Comparison of ENCODE assay signal across 7 mouse cellular contexts in the genomic region with DNA sequence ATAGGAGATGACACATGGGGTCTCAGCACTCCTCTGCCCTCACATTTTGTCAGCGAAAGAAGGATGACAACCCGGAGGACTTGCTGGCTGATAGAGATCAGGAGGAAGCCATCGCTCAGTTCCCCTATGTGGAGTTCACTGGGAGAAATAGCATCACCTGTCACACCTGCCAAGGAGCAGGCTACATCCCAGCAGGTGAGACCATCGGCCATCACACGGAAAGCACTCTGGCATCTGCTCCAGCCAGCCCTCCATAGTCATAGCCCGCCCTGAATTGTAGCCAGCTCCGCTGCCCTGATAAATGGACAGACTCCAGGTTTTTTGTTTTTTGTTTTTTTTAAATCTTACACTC. TPM values are rescaled to one million over a fixed set of nuclear protein-coding genes. Genes with fewer than 3 reads are reported as not detected.
A peak's percentile ranks its signal among the peaks of the same experiment; 100 is the strongest.
DNase-seq lines count a peak whose midpoint lies in the region; ATAC-seq and TF ChIP-seq lines count a peak whose summit lies in the region.

No protein-coding gene starts in this region.

- H3K79me3 ChIP-seq in C2C12 (ENCODE audit: low read depth): no peaks in the 10 kb centered on the region

- DNase-seq in CH12.LX (ENCODE audit: extremely low read depth): no peak
- no peak for DNase-seq in forebrain, embryonic 10.5 days (ENCODE audit: extremely low spot score, low spot score)
- no peak for DNase-seq in liver, embryonic 11.5 days (ENCODE audit: low spot score)
- no peak for DNase-seq in layer of hippocampus, adult 11-12 months (ENCODE audit: low spot score)
- DNase-seq in layer of hippocampus, postnatal 10 days (ENCODE audit: low spot score in 2 of 2): no peak

- H3K4me3 ChIP-seq in C2C12 (ENCODE audit: insufficient read depth, poor library complexity, severe bottlenecking): peak overlapping the region; percentile 44
- peak overlapping the region in 2 of 3 experiments; percentile 55 to 79 for H3K4me3 ChIP-seq in CH12.LX (replicated peaks in 1 of 3; ENCODE audit: low read depth in 2 of 3, low read length in 2 of 3, poor library complexity in 1 of 3)
- H3K4me3 ChIP-seq in forebrain, embryonic 10.5 days: peak overlapping the region; percentile 54
- peak overlapping the region; percentile 62 for H3K4me3 ChIP-seq in liver, embryonic 11.5 days (ENCODE audit: low read depth, low read length)

- H3K27me3 ChIP-seq in C2C12 (ENCODE audit: control insufficient read depth, insufficient read depth, insufficient read length) (peaks cover 36% of the 10 kb centered on the region), CH12.LX (replicated peaks) (no peaks in the 10 kb centered on the region)
- peaks cover 20% of the 10 kb centered on the region for H3K27me3 ChIP-seq in forebrain, embryonic 10.5 days (ENCODE audit: poor library complexity, severe bottlenecking)
- no peaks in the 10 kb centered on the region for H3K27me3 ChIP-seq in liver, embryonic 11.5 days (replicated peaks; ENCODE audit: control insufficient read depth, insufficient read depth, low read length)

- TF ChIP-seq CTCF in C2C12 (IDR thresholded peaks at IDR 0.05; ENCODE audit: control insufficient read depth, insufficient read depth, insufficient read length) (no peak), CH12.LX (conservative IDR thresholded peaks at IDR 0.05 in 1 of 2, IDR thresholded peaks at IDR 0.05 in 1 of 2; ENCODE audit: low read depth in 2 of 2, low read length in 2 of 2) (no peak)

- H3K27ac ChIP-seq in CH12.LX (ENCODE audit: insufficient read depth, low read depth): no peak overlapping the region
- peak overlapping the region; percentile 88 for H3K27ac ChIP-seq in forebrain, embryonic 10.5 days
- no peak overlapping the region for H3K27ac ChIP-seq in liver, embryonic 11.5 days (ENCODE audit: low read depth, low read length)

- H3K9me3 ChIP-seq in CH12.LX (replicated peaks; ENCODE audit: low read length): no peaks in the 10 kb centered on the region
- H3K9me3 ChIP-seq in forebrain, embryonic 10.5 days: no peaks in the 10 kb centered on the region
- H3K9me3 ChIP-seq in liver, embryonic 11.5 days (ENCODE audit: control insufficient read depth, low read length): no peaks in the 10 kb centered on the region

- TF ChIP-seq POLR2A in CH12.LX (IDR thresholded peaks at IDR 0.05; ENCODE audit: low read depth, low read length): no peak

- 12% methylated on average over 7 of the region's 7 CpGs for WGBS in forebrain, embryonic 10.5 days
- WGBS in liver, embryonic 11.5 days: 28% methylated on average over 7 of the region's 7 CpGs

- no peak overlapping the region for H3ac ChIP-seq in C2C12 (ENCODE audit: control insufficient read depth, insufficient read length, low read depth)

- no peak; the same call in 1 of the 2 replicates for ATAC-seq in liver, embryonic 11.5 days (replicated peaks; ENCODE audit: low FRiP score)
- no peak for ATAC-seq in inflammation-experienced regulatory T-cells, adult 6 months

- peaks cover 6 to 21% of the 10 kb centered on the region in 2 experiments; a peak in 3 of 4 replicates for H3K4me1 ChIP-seq in CH12.LX (ENCODE audit: control insufficient read depth in 1 of 2, insufficient read depth in 2 of 2)
- peaks cover 26% of the 10 kb centered on the region for H3K4me1 ChIP-seq in forebrain, embryonic 10.5 days
- 0 out of 2 replicates have a peak, but pooled peaks cover 3% of the 10 kb centered on the region for H3K4me1 ChIP-seq in liver, embryonic 11.5 days (replicated peaks; ENCODE audit: control insufficient read depth, insufficient read depth, low read length)

- no peaks in the 10 kb centered on the region for H3K79me2 ChIP-seq in C2C12 (ENCODE audit: control insufficient read depth, insufficient read depth)
- H3K79me2 ChIP-seq in CH12.LX (replicated peaks; ENCODE audit: control insufficient read depth, extremely low read depth, insufficient read depth, poor library complexity, severe bottlenecking): no peaks in the 10 kb centered on the region

- in situ Hi-C loops in CH12.LX (cut with MboI; ENCODE audit: low pct_ligation_motif_present, low pct_unique_long_range_greater_than_20kb, low sequenced_read_pairs): loop anchor here (10.0 kb wide), 1 partner anchor 190 kb away; no protein-coding TSS in a partner anchor

- H3K9ac ChIP-seq in CH12.LX (ENCODE audit: insufficient read depth, low read depth): peak overlapping the region; percentile 83
- peak overlapping the region; percentile 10; the same call in 1 of the 2 replicates for H3K9ac ChIP-seq in liver, embryonic 11.5 days (ENCODE audit: low read depth, low read length)

- H3K4me2 ChIP-seq in CH12.LX (ENCODE audit: insufficient read depth, low read depth, poor library complexity, severe bottlenecking): peak overlapping the region; percentile 52
- peak overlapping the region; percentile 70 for H3K4me2 ChIP-seq in liver, embryonic 11.5 days

- H3K36me3 ChIP-seq in C2C12 (ENCODE audit: control insufficient read depth, insufficient read depth) (no peaks in the 10 kb centered on the region), CH12.LX (replicated peaks in 1 of 2; ENCODE audit: control insufficient read depth in 1 of 2, insufficient read depth in 1 of 2, low read length in 1 of 2) (peaks cover 4 to 18% of the 10 kb centered on the region in 2 experiments)
- peaks cover 10% of the 10 kb centered on the region; the same call in 1 of the 2 replicates for H3K36me3 ChIP-seq in forebrain, embryonic 10.5 days (replicated peaks)
- H3K36me3 ChIP-seq in liver, embryonic 11.5 days (ENCODE audit: control insufficient read depth, insufficient read depth, low read length): no peaks in the 10 kb centered on the region

- dilution Hi-C loops in CH12.LX (cut with MboI; ENCODE audit: extremely low pct_ligation_motif_present, extremely low pct_unique_long_range_greater_than_20kb, low sequenced_read_pairs): loop anchor here (25.0 kb wide), 1 partner anchor 178 kb away; the partner anchor contains the start of gene Slc48a1

- no peak for TF ChIP-seq RAD21 in CH12.LX (IDR thresholded peaks at IDR 0.05; ENCODE audit: low read depth, low read length)

- TF ChIP-seq EP300 in CH12.LX (IDR thresholded peaks at IDR 0.05; ENCODE audit: low read length): no peak

TF ChIP-seq in C2C12, 6 proteins besides CTCF, POLR2A, EP300 and RAD21:
- TF ChIP-seq MYOD1 (IDR thresholded peaks at IDR 0.05; ENCODE audit: control insufficient read depth, insufficient read length, low read depth) (no peak), CEBPB (IDR thresholded peaks at IDR 0.05; ENCODE audit: low read depth) (no peak), USF1 (IDR thresholded peaks at IDR 0.05; ENCODE audit: low read depth) (no peak), FOSL1 (IDR thresholded peaks at IDR 0.05; ENCODE audit: insufficient read depth, low read length, poor library complexity, severe bottlenecking) (no peak), MAX (IDR thresholded peaks at IDR 0.05) (no peak), MYOG (IDR thresholded peaks at IDR 0.05; ENCODE audit: control insufficient read depth, extremely low read depth, insufficient read length) (no peak)
TF ChIP-seq in C2C12: peak in this region for 0.

TF ChIP-seq in CH12.LX, 34 proteins besides CTCF, POLR2A, EP300 and RAD21:
- TF ChIP-seq SMC3 (IDR thresholded peaks at IDR 0.05; ENCODE audit: low read depth, low read length): no peak
- no peak for TF ChIP-seq MEF2A (IDR thresholded peaks at IDR 0.05; ENCODE audit: borderline replicate concordance, low read depth, low read length)
- no peak for TF ChIP-seq POLR2AphosphoS2 (IDR thresholded peaks at IDR 0.05; ENCODE audit: low read depth, low read length)
- TF ChIP-seq ZC3H11A (IDR thresholded peaks at IDR 0.05; ENCODE audit: low read depth, low read length): no peak
- no peak for TF ChIP-seq MXI1 (IDR thresholded peaks at IDR 0.05; ENCODE audit: low read depth, low read length)
- TF ChIP-seq ETS1 (conservative IDR thresholded peaks at IDR 0.05; ENCODE audit: low read depth, low read length): no peak
- TF ChIP-seq HCFC1 (IDR thresholded peaks at IDR 0.05; ENCODE audit: low read depth, low read length): no peak
- no peak for TF ChIP-seq NRF1 (IDR thresholded peaks at IDR 0.05; ENCODE audit: low read depth, low read length)
- TF ChIP-seq RCOR1 (conservative IDR thresholded peaks at IDR 0.05; ENCODE audit: low read depth, low read length): no peak
- no peak for TF ChIP-seq ZMIZ1 (IDR thresholded peaks at IDR 0.05; ENCODE audit: low read depth, low read length)
- no peak for TF ChIP-seq MAX (IDR thresholded peaks at IDR 0.05; ENCODE audit: low read length)
- no peak for TF ChIP-seq JUN (IDR thresholded peaks at IDR 0.05; ENCODE audit: insufficient read depth, low read depth, low read length)
- no peak for TF ChIP-seq ZNF384 (IDR thresholded peaks at IDR 0.05; ENCODE audit: low read depth, low read length)

RNA-seq across cellular contexts. Expression of gene Tmem106c, which starts 0.8 kb away (rescaled TPM):
- 7.6 TPM for polyA plus RNA-seq in C2C12 (2012; fragmentation: generic; extraction: Trizol)
- 16.9 and 25.7 TPM in 2 replicates for total RNA-seq in CH12.LX (2012; rRNA removed)
- 21.2 and 25.5 TPM in 2 replicates for total RNA-seq in CH12.LX (2014; rRNA removed)
- 17.9 and 18.5 TPM in 2 replicates for polyA plus RNA-seq in CH12.LX (2012; ENCODE audit: insufficient read length, low read depth)
- polyA plus RNA-seq in forebrain, embryonic 10.5 days (2016; fragmentation: Nextera tagmentation; extraction: Ambion mirVana): 39.2 and 43.2 TPM in 2 replicates
- 25.7 and 28.0 TPM in 2 replicates for polyA plus RNA-seq in liver, embryonic 11.5 days (2014; fragmentation: Nextera tagmentation; extraction: Ambion mirVana)
- total RNA-seq in layer of hippocampus, postnatal 10 days (2021): 10 to 100 TPM; 20.1 to 22.2 TPM
- 10 to 100 TPM; 18.8 to 32.3 (median 28.5) TPM for polyA plus RNA-seq in inflammation-experienced regulatory T-cells, adult 6 months (2017; shearing (Covaris generic))

RNA-seq across cellular contexts. Expression of gene Col2a1, which starts 39.7 kb away (rescaled TPM):
- polyA plus RNA-seq in C2C12 (2012; fragmentation: generic; extraction: Trizol): 0.06 TPM
- 0.08 and 0.13 TPM in 2 replicates for total RNA-seq in CH12.LX (2012; rRNA removed)
- total RNA-seq in CH12.LX (2014; rRNA removed): not detected in 2 replicates
- polyA plus RNA-seq in CH12.LX (2012; ENCODE audit: insufficient read length, low read depth): 0.06 and 0.15 TPM in 2 replicates
- 183 and 190 TPM in 2 replicates for polyA plus RNA-seq in forebrain, embryonic 10.5 days (2016; fragmentation: Nextera tagmentation; extraction: Ambion mirVana)
- polyA plus RNA-seq in liver, embryonic 11.5 days (2014; fragmentation: Nextera tagmentation; extraction: Ambion mirVana): 6.5 and 7.0 TPM in 2 replicates
- 1 to 10 TPM; 1.0 to 2.6 TPM for total RNA-seq in layer of hippocampus, postnatal 10 days (2021)
- not detected for polyA plus RNA-seq in inflammation-experienced regulatory T-cells, adult 6 months (2017; shearing (Covaris generic))

RNA-seq across cellular contexts. Expression of gene Vdr, which starts 54.4 kb away (rescaled TPM):
- polyA plus RNA-seq in C2C12 (2012; fragmentation: generic; extraction: Trizol) (3.0 TPM), CH12.LX (2012; ENCODE audit: insufficient read length, low read depth) (1.3 and 1.7 TPM in 2 replicates)
- total RNA-seq in CH12.LX (2012; rRNA removed) (0.63 and 0.68 TPM in 2 replicates), CH12.LX (2014; rRNA removed) (0.52 and 0.61 TPM in 2 replicates)
- 0.49 and 0.67 TPM in 2 replicates for polyA plus RNA-seq in forebrain, embryonic 10.5 days (2016; fragmentation: Nextera tagmentation; extraction: Ambion mirVana)
- 0.96 and 1.2 TPM in 2 replicates for polyA plus RNA-seq in liver, embryonic 11.5 days (2014; fragmentation: Nextera tagmentation; extraction: Ambion mirVana)
- total RNA-seq in layer of hippocampus, postnatal 10 days (2021): under 1 TPM in 1 of 2 experiments, not detected in 1; 0.07 TPM
- 1 to 10 TPM in 2 of 3 experiments, under 1 TPM in 1; 0.16 to 2.8 (median 2.1) TPM for polyA plus RNA-seq in inflammation-experienced regulatory T-cells, adult 6 months (2017; shearing (Covaris generic))

Comparison
In these comparisons a context has a peak if more than half of its experiments do, and no peak if none do; other contexts are left out.
1. RNA of gene Col2a1, which starts 39.7 kb away (polyA plus RNA-seq): 183 to 190 TPM in forebrain, embryonic 10.5 days; 6.5 to 7.0 TPM in liver, embryonic 11.5 days, 0.06 TPM in C2C12 (single experiment), 0.06 to 0.15 TPM in CH12.LX and not detected in inflammation-experienced regulatory T-cells, adult 6 months; every median in the first group is over 10 times any median in the second.
2. Peak in every context shown above with its lines, with median percentiles within 50 percentile points of each other: H3K4me3 ChIP-seq.